Mouse (Mus musculus) spleen, adult 2 months (tissue): ENCODE data around the gene St6galnac4. TPM values are rescaled to one million over a fixed set of nuclear protein-coding genes. Genes with fewer than 3 reads are reported as not detected.

ENCODE experiments used
- DNase-seq, 2 experiments: peaks; one replicate each; pipeline versions ENCODE4 v3.0.0 to v3.0.0-alpha.2; 2012 to 2021; ENCODE audit warnings: low spot score in 2 of 2, low read depth in 1 of 2
- H3K27ac ChIP-seq: fragments of 200-500 bp; 2 replicates; pipeline ENCODE4 v1.5.1; 2012; ENCODE audit warnings: low read length, inconsistent platforms; ENCODE audit not compliant: insufficient read depth
- H3K27me3 ChIP-seq: fragments of 200-500 bp; 2 replicates; pipeline ENCODE4 v1.6.1; 2012; ENCODE audit warnings: mild to moderate bottlenecking, moderate library complexity, low read length, inconsistent platforms; ENCODE audit not compliant: control insufficient read depth, insufficient read depth
- H3K36me3 ChIP-seq: fragments of 200-500 bp; 2 replicates; pipeline ENCODE4 v1.6.1; 2012; ENCODE audit warnings: mild to moderate bottlenecking, low read length, inconsistent platforms; ENCODE audit not compliant: control insufficient read depth, insufficient read depth
- H3K4me1 ChIP-seq: fragments of 200-500 bp; 2 replicates; pipeline ENCODE4 v1.6.1; 2011; ENCODE audit warnings: inconsistent platforms; ENCODE audit not compliant: control insufficient read depth, insufficient read depth, insufficient read length
- H3K4me3 ChIP-seq: fragments of 200-500 bp; 2 replicates; pipeline ENCODE4 v1.5.1; 2011; ENCODE audit warnings: mild to moderate bottlenecking, inconsistent platforms; ENCODE audit not compliant: insufficient read depth, insufficient read length; ENCODE audit errors: extremely low read depth
- CTCF ChIP-seq: fragments of 200-500 bp; IDR thresholded peaks from 2 replicates; pipeline ENCODE4 v1.5.1; 2011; ENCODE audit warnings: mild to moderate bottlenecking, inconsistent platforms; ENCODE audit not compliant: insufficient read depth, insufficient read length, insufficient replicate concordance; ENCODE audit errors: extremely low read depth
- POLR2A ChIP-seq: fragments of 200-500 bp; IDR thresholded peaks from 2 replicates; pipeline ENCODE4 v1.6.1; 2011; ENCODE audit warnings: low read depth, low read length, inconsistent platforms
- WGBS: fragments of 180-500 bp; shearing (Covaris S2); methylation state at CpG from one replicate; pipeline ENCODE4 v1.1.7; 2018; 5-methylcytosine and 5-hydroxymethylcytosine counted together
- polyA plus RNA-seq: library from polyadenylated mRNA; depleted of rRNA; stranded (reverse); fragments of >200 nt; gene quantifications from 2 replicates; pipeline ENCODE4 v1.2.3, GENCODE M21; 2012

Gene St6galnac4
- polyA plus RNA-seq, 1 experiment, result 34.2 TPM

DNA sequence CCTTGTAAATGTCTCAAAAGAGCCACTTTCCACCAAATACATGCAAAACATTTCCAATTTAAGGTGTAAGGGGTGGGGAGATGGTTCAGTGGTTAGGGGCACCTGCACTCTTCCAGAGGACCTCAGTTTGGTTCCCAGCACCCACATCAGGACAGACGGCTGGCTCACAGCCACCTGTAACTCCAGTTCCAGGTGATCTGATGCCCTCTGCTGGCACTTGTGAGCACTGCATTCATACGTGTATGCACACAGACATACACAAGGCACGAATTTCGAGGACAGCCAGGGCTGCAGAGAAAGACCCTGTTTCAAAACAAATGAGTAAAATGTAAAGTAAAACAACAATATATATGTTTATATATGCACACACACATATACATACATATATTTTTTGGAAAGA is 30.7 kb downstream of the St6galnac4 start:
- no peaks in the 10 kb centered on the region for H3K27me3 ChIP-seq
- no peak overlapping the region for H3K4me3 ChIP-seq
- no peak for DNase-seq
- H3K27ac ChIP-seq, result no peak overlapping the region
- WGBS, result 96% methylated on average over 4 of the region's 4 CpGs
- H3K36me3 ChIP-seq, result no peaks in the 10 kb centered on the region
- no peaks in the 10 kb centered on the region for H3K4me1 ChIP-seq
- no peak for TF ChIP-seq POLR2A
- no peak for TF ChIP-seq CTCF

DNA sequence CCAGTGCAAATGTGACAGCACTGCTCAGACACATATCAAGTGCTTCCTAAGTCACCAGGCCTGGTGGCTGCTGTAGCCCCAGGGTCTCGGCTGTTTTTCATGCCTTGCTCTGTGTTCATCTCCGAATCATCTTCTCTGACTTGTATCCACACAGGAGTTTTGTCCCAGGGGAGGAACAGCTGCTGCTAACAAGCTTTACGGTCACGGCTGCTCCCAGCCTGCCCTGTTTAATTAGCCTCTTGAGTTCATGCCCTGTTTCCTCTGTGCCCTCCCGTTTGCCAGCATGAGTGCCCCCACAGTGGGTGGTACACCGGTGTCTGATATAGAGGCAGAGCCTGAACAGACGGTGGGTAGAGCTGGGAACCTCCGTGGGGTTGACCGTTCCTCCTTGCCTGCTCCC is 31.2 kb downstream of the St6galnac4 start:
- no peak for TF ChIP-seq POLR2A
- no peak for TF ChIP-seq CTCF
- Histone ChIP-seq H3K27ac (no peak overlapping the region), H3K36me3 (no peaks in the 10 kb centered on the region), H3K27me3 (no peaks in the 10 kb centered on the region), H3K4me1 (no peaks in the 10 kb centered on the region), H3K4me3 (no peak overlapping the region)
- 93% methylated on average over 9 of the region's 9 CpGs for WGBS
- DNase-seq, result no peak

DNA sequence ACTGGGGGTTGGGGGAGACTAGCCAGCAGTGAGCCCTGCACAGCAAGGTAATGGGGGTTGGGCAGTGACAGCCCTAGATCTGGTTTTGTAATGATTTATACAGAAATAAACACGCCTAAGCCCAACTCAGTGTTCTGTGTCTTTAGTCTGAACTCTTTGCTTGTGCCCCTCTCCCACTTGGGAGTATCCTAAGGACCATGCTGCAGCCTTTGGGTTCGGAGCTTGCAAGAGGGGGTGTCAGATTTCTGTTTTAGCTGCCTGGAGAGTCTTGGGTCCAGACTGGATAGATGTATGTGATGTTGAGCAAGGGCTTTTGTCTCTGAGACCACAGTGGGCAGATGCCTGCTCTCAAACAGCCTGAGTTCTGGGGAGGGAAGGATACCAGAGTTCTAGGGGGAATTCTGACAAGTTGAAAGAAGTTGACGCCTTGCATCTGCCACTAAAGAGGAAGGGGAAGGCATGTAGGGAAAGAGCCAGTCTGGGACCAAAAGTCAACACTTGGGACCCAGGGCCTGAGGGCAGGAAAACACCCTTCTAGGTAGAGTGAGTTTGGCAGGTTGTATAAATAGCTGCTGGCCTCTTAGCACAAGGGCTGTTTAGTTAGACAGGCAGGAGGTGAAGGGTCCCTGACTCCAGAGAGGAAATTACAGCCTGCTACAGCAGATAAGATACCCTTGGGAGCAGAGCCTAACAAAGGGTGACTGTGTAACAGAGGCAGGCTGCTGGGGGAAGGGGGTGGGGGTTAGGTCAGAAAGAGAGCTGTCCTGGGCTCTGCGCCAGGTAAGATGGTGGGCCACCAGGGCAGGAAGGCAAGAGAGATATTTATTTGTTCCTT is 34.0 kb downstream of the St6galnac4 start:
- Histone ChIP-seq H3K4me3 (no peak overlapping the region), H3K4me1 (no peaks in the 10 kb centered on the region), H3K36me3 (no peaks in the 10 kb centered on the region), H3K27ac (no peak overlapping the region), H3K27me3 (no peaks in the 10 kb centered on the region)
- DNase-seq, result no peak
- WGBS, result 65% methylated on average over 4 of the region's 4 CpGs
- TF ChIP-seq POLR2A (no peak), CTCF (no peak)

DNA sequence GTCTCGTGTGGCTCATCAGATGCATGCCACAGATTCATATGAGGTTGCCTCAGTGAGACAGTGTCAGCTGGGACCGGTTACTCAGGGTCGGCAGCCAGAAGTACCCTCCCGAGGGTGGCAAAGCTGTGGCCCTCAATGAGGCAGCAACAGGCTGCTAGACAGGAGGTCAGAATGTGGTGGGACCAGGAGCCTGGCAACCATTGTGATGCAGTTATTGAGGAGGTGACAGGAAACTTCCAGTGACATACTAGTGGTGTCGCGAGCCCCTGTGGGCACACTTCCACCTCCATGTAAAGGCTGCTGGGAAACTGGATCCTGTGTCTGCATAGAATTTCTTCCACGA is 34.6 kb downstream of the St6galnac4 start, which contains the start of gene Ak1:
Gene Ak1, plus strand, starts transcription at position 242 of the 343 bp plus-strand sequence.
- WGBS, result 51% methylated on average over 7 of the region's 7 CpGs
- TF ChIP-seq POLR2A, result no peak
- no peak for TF ChIP-seq CTCF
- H3K4me1 ChIP-seq, result no peaks in the 10 kb centered on the region
- no peak for DNase-seq
- H3K27ac ChIP-seq, result peak within 1 kb of the TSS; percentile 23; the same call in 1 of the 2 replicates
- no peak within 1 kb of the TSS for H3K4me3 ChIP-seq
- H3K27me3 ChIP-seq, result no peaks in the 10 kb centered on the region
- no peaks in the 10 kb centered on the region for H3K36me3 ChIP-seq

DNA sequence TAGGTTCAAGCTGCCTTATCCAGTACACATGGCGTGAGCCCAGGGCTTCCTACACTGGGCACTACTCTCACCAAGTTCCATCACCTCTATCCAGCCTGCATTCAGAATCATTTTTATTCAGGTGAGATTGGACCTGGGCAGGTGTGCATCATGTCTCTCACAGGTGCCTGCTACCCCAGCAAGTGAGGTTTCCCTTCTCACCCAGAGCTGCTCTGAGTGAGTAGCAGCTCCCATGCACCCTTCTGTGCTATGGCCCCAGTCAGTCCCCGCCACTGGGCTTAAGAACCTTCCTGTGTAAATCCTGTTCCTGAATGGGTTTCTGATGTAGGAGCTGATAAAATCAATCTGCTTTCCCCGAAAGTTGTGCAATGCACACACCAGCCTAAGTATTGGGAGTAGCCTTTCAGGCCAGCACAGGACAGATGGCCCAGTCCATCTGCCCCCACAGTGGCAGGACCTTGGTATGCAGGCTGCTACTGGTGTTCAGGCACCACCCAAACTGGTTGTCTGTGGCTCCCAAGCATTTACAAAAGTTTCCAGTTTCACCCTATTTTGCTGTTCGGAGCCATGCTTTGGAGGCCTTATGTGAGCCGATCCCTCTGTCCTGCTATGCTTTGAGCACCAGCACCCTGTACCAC is 37.3 kb downstream of the St6galnac4 start:
- Histone ChIP-seq H3K4me3 (no peak overlapping the region), H3K27me3 (no peaks in the 10 kb centered on the region), H3K36me3 (no peaks in the 10 kb centered on the region), H3K27ac (no peak overlapping the region), H3K4me1 (no peaks in the 10 kb centered on the region)
- 86% methylated on average over 5 of the region's 5 CpGs for WGBS
- no peak for DNase-seq
- no peak for TF ChIP-seq POLR2A
- no peak for TF ChIP-seq CTCF

DNA sequence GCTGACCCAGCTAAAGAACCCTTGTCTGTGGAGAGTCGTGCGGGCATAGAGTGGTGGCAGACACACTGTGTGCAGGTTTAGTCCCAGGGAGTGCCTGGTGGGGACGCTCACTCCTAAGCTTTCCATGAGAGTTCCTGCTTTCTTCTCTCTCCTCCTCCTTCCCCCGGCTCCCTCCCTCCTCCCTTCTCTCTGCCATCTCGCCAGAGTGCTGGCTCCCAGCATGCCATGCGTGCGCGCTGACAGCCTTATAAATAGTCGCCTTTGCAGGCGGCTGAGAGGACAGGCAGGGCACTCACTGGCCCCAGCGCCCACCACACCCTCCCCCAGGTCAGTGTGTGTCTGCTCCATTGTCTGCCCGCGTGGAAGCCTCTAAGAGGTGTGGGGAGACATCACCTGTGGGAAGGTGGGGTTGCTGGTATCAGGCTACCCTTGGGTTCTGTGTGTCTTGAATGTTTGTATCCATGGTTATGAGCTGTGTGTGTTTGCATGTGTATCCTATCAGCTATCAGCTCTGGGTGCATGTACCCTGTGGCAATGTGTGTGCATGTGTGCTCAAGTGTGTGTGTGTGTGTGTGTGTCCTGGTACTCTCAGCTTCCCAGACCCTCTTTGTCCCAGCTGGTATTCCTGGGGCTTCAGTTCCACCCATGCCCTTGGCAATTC is 38.4 kb downstream of the St6galnac4 start:
- Histone ChIP-seq H3K27ac (no peak overlapping the region; the same call in 1 of the 2 replicates), H3K4me3 (no peak overlapping the region), H3K4me1 (no peaks in the 10 kb centered on the region), H3K27me3 (no peaks in the 10 kb centered on the region), H3K36me3 (no peaks in the 10 kb centered on the region)
- DNase-seq, result no peak
- TF ChIP-seq POLR2A (no peak), CTCF (no peak)
- WGBS, result 23% methylated on average over 13 of the region's 13 CpGs
